Mouse (Mus musculus) heart, postnatal 0 days (tissue): ENCODE results near the gene Ubash3b.

Source experiments
- CTCF ChIP-seq: IDR thresholded peaks from 2 replicates; pipeline ENCODE4 v1.5.1; 2016; ENCODE audit warnings: antibody characterized with exemption, control low read depth, low read depth
- EP300 ChIP-seq: IDR thresholded peaks from 2 replicates; pipeline ENCODE4 v1.6.1; 2016; ENCODE audit warnings: antibody characterized with exemption, low read depth

DNA sequence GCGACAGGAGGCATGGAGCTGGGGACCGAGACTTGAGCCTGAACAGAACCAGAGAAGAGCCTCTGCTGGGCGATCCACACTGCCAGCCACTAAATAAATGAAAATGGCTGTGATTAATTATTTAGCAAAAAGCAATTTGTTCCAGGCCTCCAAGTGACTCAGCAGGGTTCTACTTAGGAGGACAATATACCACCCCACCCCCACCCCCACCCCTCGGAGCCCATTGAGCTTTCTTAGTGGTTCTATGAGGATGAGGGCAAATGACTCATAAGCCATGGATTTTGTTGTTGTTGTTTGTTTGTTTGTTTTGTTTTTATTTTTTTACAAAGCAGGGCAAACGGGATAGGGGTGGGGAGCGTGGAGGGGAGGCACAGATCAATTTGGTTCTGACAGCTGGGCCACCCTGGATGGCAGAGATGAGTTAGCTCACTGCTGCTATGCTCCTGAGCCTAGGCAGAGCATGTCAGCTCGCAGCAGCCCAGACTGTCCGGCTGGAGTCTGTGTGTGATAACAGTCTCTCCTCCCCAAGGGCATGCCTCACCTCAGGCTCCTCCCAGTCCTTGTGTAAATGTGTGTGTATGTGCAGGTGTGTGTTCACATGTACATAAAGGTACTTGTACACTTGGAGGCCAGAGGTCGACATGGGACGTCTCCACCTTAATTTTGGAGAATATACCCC lies 31.6 kb downstream of the Ubash3b start:
- TF ChIP-seq CTCF = no peak
- no peak for TF ChIP-seq EP300
